Mouse (Mus musculus): ENCODE results near the gene Galk2. TPM values are rescaled to one million over a fixed set of nuclear protein-coding genes. Genes with fewer than 3 reads are reported as not detected.

Gene Galk2
- total RNA-seq, 1 experiment from 2014 or later: 27.2 TPM

- ATAC-seq (replicated peaks; ENCODE audit: low read depth, poor library complexity, severe bottlenecking): no peak
Measured at GRCm38 (mm10) chr2:125936396-125936795, 77.5 kb downstream of the Galk2 start.

- ATAC-seq (replicated peaks; ENCODE audit: low read depth, poor library complexity, severe bottlenecking): peak; percentile 60
Measured at GRCm38 (mm10) chr2:125938993-125939642, 80.2 kb downstream of the Galk2 start.

GRCm38 (mm10) chr2:125941111-125941785 is 82.3 kb downstream of the Galk2 start:
- ATAC-seq (replicated peaks; ENCODE audit: low read depth, poor library complexity, severe bottlenecking): no peak

GRCm38 (mm10) chr2:125943301-125943700 is 84.4 kb downstream of the Galk2 start:
- no peak for ATAC-seq (replicated peaks; ENCODE audit: low read depth, poor library complexity, severe bottlenecking)

- ATAC-seq (replicated peaks; ENCODE audit: low read depth, poor library complexity, severe bottlenecking): no peak
Measured at GRCm38 (mm10) chr2:125948195-125948594, 89.3 kb downstream of the Galk2 start.

- no peak for ATAC-seq (replicated peaks; ENCODE audit: low read depth, poor library complexity, severe bottlenecking)
Measured at GRCm38 (mm10) chr2:125968811-125969210, 109.9 kb downstream of the Galk2 start.

- no peak for ATAC-seq (replicated peaks; ENCODE audit: low read depth, poor library complexity, severe bottlenecking)
Measured at GRCm38 (mm10) chr2:125973207-125973606, 114.3 kb downstream of the Galk2 start.

GRCm38 (mm10) chr2:125975206-125975605 is 116.3 kb downstream of the Galk2 start:
- no peak for ATAC-seq (replicated peaks; ENCODE audit: low read depth, poor library complexity, severe bottlenecking)

GRCm38 (mm10) chr2:125975808-125976345 is 117.0 kb downstream of the Galk2 start:
- no peak for ATAC-seq (replicated peaks; ENCODE audit: low read depth, poor library complexity, severe bottlenecking)

GRCm38 (mm10) chr2:126002291-126002690 is 143.4 kb downstream of the Galk2 start:
- no peak for ATAC-seq (replicated peaks; ENCODE audit: low read depth, poor library complexity, severe bottlenecking)

- peak; percentile 89 for ATAC-seq (replicated peaks; ENCODE audit: low read depth, poor library complexity, severe bottlenecking)
Measured at GRCm38 (mm10) chr2:126006088-126006487, 147.2 kb downstream of the Galk2 start.

- 0 out of 2 replicates have a peak, but pooled peaks have one; percentile 54 for ATAC-seq (replicated peaks; ENCODE audit: low read depth, poor library complexity, severe bottlenecking)
Measured at GRCm38 (mm10) chr2:126006742-126007141, 147.8 kb downstream of the Galk2 start.

- peak; percentile 47; the same call in 1 of the 2 replicates for ATAC-seq (replicated peaks; ENCODE audit: low read depth, poor library complexity, severe bottlenecking)
Measured at GRCm38 (mm10) chr2:126014989-126015710, 156.2 kb downstream of the Galk2 start.

- no peak for ATAC-seq (replicated peaks; ENCODE audit: low read depth, poor library complexity, severe bottlenecking)
Measured at GRCm38 (mm10) chr2:126015763-126016473, 157.0 kb downstream of the Galk2 start.

- no peak for ATAC-seq (replicated peaks; ENCODE audit: low read depth, poor library complexity, severe bottlenecking)
Measured at GRCm38 (mm10) chr2:126031186-126031900, 172.4 kb downstream of the Galk2 start.

- ATAC-seq (replicated peaks; ENCODE audit: low read depth, poor library complexity, severe bottlenecking): 0 out of 2 replicates have a peak, but pooled peaks have one; percentile 52
Measured at GRCm38 (mm10) chr2:126033114-126033972, 174.4 kb downstream of the Galk2 start.
